Mouse (Mus musculus) mammary gland, adult 2 months (tissue): ENCODE results near the gene Tex11. TPM values are rescaled to one million over a fixed set of nuclear protein-coding genes. Genes with fewer than 3 reads are reported as not detected.

Source experiments
- polyA plus RNA-seq: library from polyadenylated mRNA; depleted of rRNA; stranded (reverse); fragments of >200 nt; gene quantifications from 2 replicates; pipeline ENCODE4 v1.2.3, GENCODE M21; 2012; ENCODE audit warnings: low replicate concordance; rRNA removed

The Tex11 gene
- polyA plus RNA-seq: not detected in 2 replicates

DNA sequence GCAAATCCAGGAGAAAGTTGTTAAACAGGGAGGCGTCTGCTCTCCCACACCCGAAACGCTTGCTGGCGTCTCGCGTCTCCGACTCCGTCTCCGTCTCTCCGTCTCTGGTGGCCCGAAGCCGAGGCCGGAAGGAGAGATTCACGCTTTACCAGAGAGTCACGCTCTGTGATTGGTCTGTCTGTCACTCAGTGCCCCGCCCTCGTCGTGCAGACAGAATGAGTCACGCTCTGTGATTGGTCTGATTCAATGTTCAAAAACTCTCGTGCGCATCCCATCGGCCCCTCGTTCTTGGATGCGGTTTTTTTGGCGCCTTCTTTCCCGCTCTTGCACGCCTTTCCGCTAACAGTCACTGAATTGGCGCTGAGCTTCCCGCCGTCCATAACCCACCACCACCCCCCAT lies at the start of gene Tex11:
Gene Tex11, minus strand, starts transcription at position 127 of the 400 bp plus-strand sequence.

DNA sequence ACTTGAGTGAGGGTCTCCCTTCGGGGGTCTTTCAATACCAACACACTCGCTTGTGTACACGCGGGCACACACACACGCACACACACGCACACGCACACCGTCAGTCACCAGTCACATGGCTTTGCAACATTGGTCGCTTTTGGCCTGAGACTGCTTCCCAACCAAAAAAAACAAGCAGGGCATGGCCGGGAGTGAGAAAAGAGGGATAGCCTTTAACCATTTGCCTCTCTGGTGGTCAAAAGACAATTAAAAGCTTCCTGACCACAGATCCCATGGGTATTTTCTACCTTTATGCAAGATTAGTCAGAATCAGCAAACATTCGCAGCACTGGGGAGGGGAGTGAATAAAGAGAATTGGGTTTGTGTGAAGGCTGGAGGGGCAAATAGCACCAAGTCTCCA lies 26.5 kb upstream of the Tex11 start, which contains the start of gene Slc7a3:
Gene Slc7a3, minus strand, starts transcription at position 101 of the 400 bp plus-strand sequence.

Other genes starting within 250 kb of the Tex11 start
- 0.26 and 2.9 TPM in 2 replicates for gene Slc7a3, start 26.4 kb upstream of the Tex11 start, polyA plus RNA-seq
- gene Snx12, start 162.9 kb upstream of the Tex11 start, polyA plus RNA-seq: 12.8 and 18.6 TPM in 2 replicates
- gene Foxo4, start 194.9 kb upstream of the Tex11 start, polyA plus RNA-seq: 39.2 and 67.8 TPM in 2 replicates
- 0.60 and 1.3 TPM in 2 replicates for gene Gm614, start 204.3 kb upstream of the Tex11 start, polyA plus RNA-seq
- gene Il2rg, start 208.6 kb upstream of the Tex11 start, polyA plus RNA-seq: 114 and 164 TPM in 2 replicates
- gene Gm20489, start 209.4 kb upstream of the Tex11 start, polyA plus RNA-seq: not detected in 2 replicates
- 167 and 203 TPM in 2 replicates for gene Med12, start 214.4 kb upstream of the Tex11 start, polyA plus RNA-seq
- 0.06 and 0.33 TPM in 2 replicates for gene Nlgn3, start 239.5 kb upstream of the Tex11 start, polyA plus RNA-seq